Mouse (Mus musculus) olfactory bulb, adult 2 months (tissue): Measurements from ENCODE around the gene Kif19a. TPM values are rescaled to one million over a fixed set of nuclear protein-coding genes. Genes with fewer than 3 reads are reported as not detected.

ENCODE experiments used
- H3K27ac ChIP-seq: fragments of 200-500 bp; 2 replicates; pipeline ENCODE4 v1.5.1; 2012; ENCODE audit warnings: low read depth, low read length; ENCODE audit not compliant: insufficient read depth
- H3K4me1 ChIP-seq: fragments of 200-500 bp; 2 replicates; pipeline ENCODE4 v1.6.1; 2012; ENCODE audit warnings: low read length; ENCODE audit not compliant: control insufficient read depth, insufficient read depth
- H3K4me3 ChIP-seq: fragments of 200-500 bp; 2 replicates; pipeline ENCODE4 v1.5.1; 2012; ENCODE audit warnings: mild to moderate bottlenecking, low read depth, low read length, moderate library complexity; ENCODE audit not compliant: insufficient read depth
- CTCF ChIP-seq: fragments of 200-500 bp; IDR thresholded peaks from 2 replicates; pipeline ENCODE4 v1.5.1; 2012; ENCODE audit warnings: low read depth, mild to moderate bottlenecking, low read length, moderate library complexity; ENCODE audit not compliant: insufficient read depth
- POLR2A ChIP-seq: fragments of 200-500 bp; IDR thresholded peaks from 2 replicates; pipeline ENCODE4 v1.6.1; 2012; ENCODE audit warnings: mild to moderate bottlenecking, low read depth, low read length, moderate library complexity; ENCODE audit not compliant: insufficient read depth
- WGBS: fragments of 180-500 bp; shearing (Covaris S2); methylation state at CpG from one replicate; pipeline ENCODE4 v1.1.7; 2018; 5-methylcytosine and 5-hydroxymethylcytosine counted together
- polyA plus RNA-seq: library from polyadenylated mRNA; stranded (reverse); fragments of >200 nt; gene quantifications from 2 replicates; pipeline ENCODE4 v1.2.4, GENCODE M21; 2012; ENCODE audit warnings: low replicate concordance; ENCODE audit not compliant: missing spikeins, insufficient read depth, insufficient read length

The Kif19a gene
- polyA plus RNA-seq, 1 experiment, result not detected

- Histone ChIP-seq H3K4me1 (peaks cover 54% of the 10 kb centered on the region), H3K4me3 (no peak overlapping the region), H3K27ac (no peak overlapping the region)
- TF ChIP-seq POLR2A (no peak), CTCF (0 out of 2 replicates have a peak, but pooled peaks have one; percentile 22)
- WGBS, result 76% methylated on average over 4 of the region's 4 CpGs
Observed at GRCm38 (mm10) chr11:114790841-114791240, 25.7 kb downstream of the Kif19a start.

DNA sequence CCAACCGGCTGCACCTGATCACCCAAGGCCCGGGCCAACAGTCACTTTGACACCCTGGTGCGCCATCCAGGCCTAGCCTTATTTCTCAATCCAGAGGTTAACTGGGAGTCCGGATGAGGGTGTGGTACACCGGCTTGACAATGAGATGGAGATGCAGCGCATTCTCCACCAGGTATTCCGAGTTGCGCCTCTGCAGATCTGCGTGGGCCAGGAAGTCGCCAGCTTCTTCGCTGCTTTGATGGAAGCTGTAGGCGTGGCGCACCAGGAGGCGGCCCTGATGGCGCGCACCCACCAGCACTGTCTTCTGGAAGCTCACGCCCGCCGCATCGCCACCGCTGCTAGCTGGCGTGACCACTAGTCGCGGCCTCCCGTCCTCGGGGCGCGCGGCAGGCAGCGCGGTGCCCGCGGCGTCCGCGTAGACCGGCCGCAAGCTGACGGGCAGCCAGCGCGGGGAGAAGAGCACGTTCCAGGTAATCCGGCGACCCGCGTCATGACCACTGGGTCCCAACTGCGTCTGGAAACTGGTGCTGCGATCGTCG, 26.2 kb downstream of the Kif19a start:
- Histone ChIP-seq H3K4me1 (peaks cover 53% of the 10 kb centered on the region), H3K4me3 (peak overlapping the region; percentile 59), H3K27ac (peak overlapping the region; percentile 34)
- 10% methylated on average over 50 of the region's 50 CpGs for WGBS
- no peak for TF ChIP-seq CTCF
- no peak for TF ChIP-seq POLR2A

GRCm38 (mm10) chr11:114791891-114792411, 26.8 kb downstream of the Kif19a start:
- Histone ChIP-seq H3K27ac (peak overlapping the region; percentile 34), H3K4me1 (peaks cover 50% of the 10 kb centered on the region), H3K4me3 (peak overlapping the region; percentile 59)
- TF ChIP-seq CTCF (no peak), POLR2A (peak; percentile 46)
- 2% methylated on average over 59 of the region's 59 CpGs for WGBS

DNA sequence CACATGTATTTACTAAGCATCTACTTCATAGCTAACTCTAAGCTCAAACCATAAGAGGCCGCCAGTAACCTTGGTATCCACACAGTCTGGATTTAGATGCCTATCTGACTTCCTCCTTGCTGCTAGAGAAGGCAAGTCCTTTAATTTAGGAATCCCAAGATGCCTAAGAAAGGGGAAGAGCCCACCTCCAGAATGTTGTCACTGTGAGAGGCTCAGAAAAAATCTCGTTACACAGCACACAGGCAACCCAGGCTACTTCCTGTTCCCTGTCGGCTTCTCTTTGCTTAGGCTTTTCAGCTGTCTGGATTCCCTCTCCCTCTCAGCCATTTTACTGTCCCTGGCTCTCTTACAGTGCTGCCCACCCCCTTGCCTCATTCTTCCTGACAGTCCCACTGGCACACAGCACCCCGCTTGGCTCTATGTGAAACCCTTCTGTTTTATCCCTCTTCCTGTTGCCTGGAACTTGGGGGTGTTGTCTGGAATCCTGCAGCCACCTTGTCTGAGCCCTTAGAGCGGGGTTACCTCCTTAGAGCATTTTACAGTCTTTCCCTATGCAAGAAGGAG, 27.8 kb downstream of the Kif19a start:
- H3K4me3 ChIP-seq, result no peak overlapping the region
- peak overlapping the region; percentile 76; the same call in 1 of the 2 replicates for H3K27ac ChIP-seq
- no peak for TF ChIP-seq CTCF
- no peak for TF ChIP-seq POLR2A
- WGBS, result 40% methylated on average over 5 of the region's 5 CpGs
- peaks cover 50% of the 10 kb centered on the region for H3K4me1 ChIP-seq

- 35% methylated on average over 19 of the region's 19 CpGs for WGBS
- Histone ChIP-seq H3K4me1 (peaks cover 50% of the 10 kb centered on the region), H3K27ac (peak overlapping the region; percentile 76), H3K4me3 (peak overlapping the region; percentile 6; the same call in 1 of the 2 replicates)
- TF ChIP-seq CTCF, result no peak
- no peak for TF ChIP-seq POLR2A
Observed at GRCm38 (mm10) chr11:114793868-114794545, 28.8 kb downstream of the Kif19a start.

- H3K4me1 ChIP-seq, result peaks cover 44% of the 10 kb centered on the region
- WGBS, result 31% methylated on average over 4 of the region's 4 CpGs
- TF ChIP-seq POLR2A, result no peak
- no peak for TF ChIP-seq CTCF
- H3K4me3 ChIP-seq, result no peak overlapping the region
- H3K27ac ChIP-seq, result peak overlapping the region; percentile 76
Observed at GRCm38 (mm10) chr11:114794691-114795090, 29.5 kb downstream of the Kif19a start.

- TF ChIP-seq POLR2A (no peak), CTCF (no peak)
- peak overlapping the region; percentile 28 for H3K4me3 ChIP-seq
- peak overlapping the region; percentile 76 for H3K27ac ChIP-seq
- 4% methylated on average over 7 of the region's 7 CpGs for WGBS
- H3K4me1 ChIP-seq, result peaks cover 44% of the 10 kb centered on the region
Observed at GRCm38 (mm10) chr11:114795231-114795746, 30.1 kb downstream of the Kif19a start.

GRCm38 (mm10) chr11:114795848-114796322, 30.7 kb downstream of the Kif19a start, which contains the start of gene Btbd17:
TSS of gene Btbd17 (minus strand) at chr11:114795945.
- H3K4me1 ChIP-seq, result peaks cover 43% of the 10 kb centered on the region
- 21% methylated on average over 4 of the region's 4 CpGs for WGBS
- TF ChIP-seq POLR2A, result no peak
- peak within 1 kb of the TSS; percentile 28 for H3K4me3 ChIP-seq
- peak within 1 kb of the TSS; percentile 76 for H3K27ac ChIP-seq

DNA sequence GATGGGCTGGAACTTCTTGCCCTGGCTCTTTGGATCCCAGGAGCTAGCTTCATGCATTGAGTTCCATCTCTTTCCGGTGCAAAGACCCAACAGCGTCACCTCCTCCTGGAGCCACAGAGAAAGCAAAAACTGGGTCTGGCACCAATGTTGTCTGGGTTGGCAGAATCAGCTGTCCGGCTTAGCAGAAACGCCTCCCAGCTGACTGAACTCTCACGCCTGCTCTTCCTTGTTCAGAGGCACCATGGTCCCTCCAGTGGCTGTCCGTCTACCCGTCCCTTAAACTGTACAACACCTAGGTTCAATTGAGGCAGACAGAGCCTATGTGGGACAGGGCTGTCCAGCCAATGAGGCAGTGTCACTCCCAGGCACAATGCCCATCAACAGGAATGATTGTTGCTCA, 32.0 kb downstream of the Kif19a start:
- no peak for TF ChIP-seq POLR2A
- peaks cover 34% of the 10 kb centered on the region for H3K4me1 ChIP-seq
- no peak overlapping the region for H3K27ac ChIP-seq

GRCm38 (mm10) chr11:114797981-114798380, 32.8 kb downstream of the Kif19a start:
- WGBS, result 93% methylated on average over 3 of the region's 3 CpGs
- TF ChIP-seq POLR2A (no peak), CTCF (no peak)
- Histone ChIP-seq H3K27ac (no peak overlapping the region), H3K4me1 (peaks cover 34% of the 10 kb centered on the region), H3K4me3 (no peak overlapping the region)

More for the DNA sequence above, 32.0 kb downstream of the Kif19a start:
- WGBS, result 74% methylated on average over 7 of the region's 7 CpGs
- no peak overlapping the region for H3K4me3 ChIP-seq
